Mouse (Mus musculus) adrenal gland, postnatal 25 days (tissue): ENCODE measurements around the gene 2310011J03Rik. TPM values are rescaled to one million over a fixed set of nuclear protein-coding genes. Genes with fewer than 3 reads are reported as not detected.

Source experiments
- DNase-seq: peaks from one replicate; pipeline ENCODE4 v3.0.0; 2021; ENCODE audit warnings: mixed read lengths
- microRNA-seq, 2 experiments: library from miRNA; unstranded; fragments of <30 nt; microRNA quantifications; one replicate each; pipeline ENCODE4 v1.2.0; 2021
- total RNA-seq: library from RNA; stranded (reverse); gene quantifications from 2 replicates; pipeline ENCODE4 v1.2.3, GENCODE M21; 2021

Gene 2310011J03Rik
- total RNA-seq, 1 experiment from 2014 or later, result 33.5 TPM

DNA sequence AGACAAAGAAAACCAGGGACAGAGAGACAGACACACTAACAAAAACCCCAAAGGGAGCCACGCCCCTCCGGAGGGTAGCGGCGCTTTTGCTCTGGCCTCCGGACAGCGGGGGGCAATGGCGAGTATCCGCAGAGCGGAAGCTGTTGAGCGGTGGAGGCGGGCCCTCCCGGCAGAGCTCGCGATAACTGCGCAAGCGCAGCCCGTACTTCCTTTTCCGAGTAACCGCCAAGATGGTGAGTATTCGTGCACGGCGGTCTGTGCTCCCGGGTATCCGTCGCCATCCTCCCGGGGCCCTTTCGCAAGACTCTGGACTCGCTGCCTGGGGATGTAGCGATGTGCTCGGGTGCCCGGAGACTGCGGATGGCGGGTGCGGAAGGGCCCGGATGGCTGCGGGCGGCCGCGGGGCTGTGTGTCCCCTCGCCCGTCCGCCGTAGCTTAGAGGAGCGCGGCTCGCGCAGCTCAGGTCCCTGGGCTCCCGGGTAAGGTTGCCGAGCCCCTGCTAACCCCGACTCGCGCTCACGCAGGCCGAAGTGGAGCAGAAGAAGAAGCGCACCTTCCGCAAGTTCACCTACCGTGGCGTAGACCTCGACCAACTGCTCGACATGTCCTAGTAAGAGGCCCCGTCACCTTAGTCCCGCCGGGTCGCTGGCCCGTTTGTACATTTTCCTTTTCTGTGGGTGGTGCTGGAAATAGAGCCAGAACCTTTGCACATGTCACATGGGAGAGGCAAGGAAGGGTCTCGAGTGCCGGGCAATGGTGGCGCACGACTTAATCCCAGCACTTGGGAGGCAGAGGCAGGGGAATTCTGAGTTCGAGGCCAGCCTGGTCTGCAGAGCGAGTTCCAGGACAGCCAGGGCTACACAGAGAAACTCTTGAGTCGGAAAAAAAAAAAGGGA, 27.8 kb downstream of the 2310011J03Rik start, which contains the start of gene Rps15:
Gene Rps15 (plus strand): TSS at position 203 of the 896 bp plus-strand sequence.
- peak; percentile 95 for DNase-seq

DNA sequence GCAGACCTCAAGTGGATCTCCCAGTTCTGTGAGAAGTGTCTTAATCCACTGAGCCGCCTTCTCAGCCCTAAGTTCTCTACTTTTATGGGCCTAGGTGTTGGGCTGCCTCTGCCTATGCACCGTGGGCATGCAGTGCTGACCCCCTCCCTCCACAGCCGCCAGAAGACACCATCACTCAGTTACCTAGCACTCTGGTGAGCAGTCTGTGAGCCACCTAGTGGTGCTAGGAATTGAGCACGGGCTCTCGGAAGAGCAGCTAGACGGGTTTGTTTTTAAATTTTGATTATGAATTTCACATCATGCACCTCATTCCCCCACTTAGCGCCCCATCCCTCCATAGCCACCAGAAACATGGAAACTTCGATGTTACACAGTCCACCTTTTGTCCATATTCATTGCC, 31.7 kb downstream of the 2310011J03Rik start:
- DNase-seq, result no peak

DNA sequence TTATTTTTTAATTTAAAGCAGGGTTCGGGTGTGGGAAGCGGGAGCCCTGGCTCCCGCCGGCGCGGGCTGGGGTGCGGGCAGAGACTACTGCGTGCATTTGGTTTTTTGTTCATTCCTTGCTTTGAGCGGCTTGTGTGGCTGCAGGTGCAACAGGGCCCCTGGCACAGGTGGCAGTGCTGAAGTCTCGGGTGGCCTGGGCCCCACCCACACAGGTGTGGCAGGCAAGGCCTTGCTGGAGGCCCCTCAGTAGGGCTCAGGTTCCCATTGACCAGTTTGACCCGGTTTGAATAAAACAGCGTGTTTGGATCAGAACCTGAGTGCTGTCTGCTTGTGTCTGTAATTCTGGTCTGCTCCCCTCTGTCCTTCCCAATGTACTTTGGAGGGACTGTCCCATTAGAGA, 32.2 kb downstream of the 2310011J03Rik start:
- DNase-seq, result no peak

DNA sequence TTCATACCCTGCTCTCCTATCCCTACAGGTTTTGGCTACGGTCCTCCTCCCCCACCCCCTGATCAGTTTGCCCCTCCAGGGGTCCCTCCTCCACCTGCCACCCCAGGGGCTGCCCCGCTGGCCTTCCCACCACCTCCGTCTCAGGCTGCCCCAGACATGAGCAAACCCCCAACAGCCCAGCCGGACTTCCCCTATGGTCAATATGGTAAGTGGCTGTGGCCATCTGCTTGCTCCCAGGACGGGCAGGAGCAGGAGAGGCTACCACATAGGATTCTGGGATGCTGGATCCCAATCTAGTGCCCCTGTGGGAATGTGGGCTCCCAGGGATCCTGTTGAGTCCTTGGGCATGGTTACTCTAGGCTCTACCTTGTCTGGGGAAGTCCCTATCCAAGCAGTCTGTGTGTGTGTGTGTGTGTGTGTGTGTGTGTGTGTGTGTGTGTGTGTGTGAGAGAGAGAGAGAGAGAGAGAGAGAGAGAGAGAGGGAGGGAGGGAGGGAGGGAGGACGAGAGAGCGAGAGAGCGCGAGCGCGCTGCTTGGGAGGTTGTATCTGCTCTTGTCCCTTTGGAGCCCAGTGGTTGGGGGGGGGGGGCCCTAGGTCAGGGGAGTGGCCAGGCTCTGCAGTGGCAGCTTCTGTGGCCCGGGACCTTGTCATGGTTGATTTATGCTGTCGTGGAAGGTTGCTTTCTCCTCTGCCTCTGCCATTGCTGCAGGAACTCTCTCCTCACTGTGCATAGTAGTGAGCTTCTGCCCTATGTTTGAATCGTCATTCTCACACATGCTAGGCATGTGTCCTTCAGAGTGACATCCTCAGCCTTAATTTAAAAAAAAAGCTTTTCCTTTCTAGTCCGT, 34.9 kb downstream of the 2310011J03Rik start:
- peak; percentile 56 for DNase-seq

DNA sequence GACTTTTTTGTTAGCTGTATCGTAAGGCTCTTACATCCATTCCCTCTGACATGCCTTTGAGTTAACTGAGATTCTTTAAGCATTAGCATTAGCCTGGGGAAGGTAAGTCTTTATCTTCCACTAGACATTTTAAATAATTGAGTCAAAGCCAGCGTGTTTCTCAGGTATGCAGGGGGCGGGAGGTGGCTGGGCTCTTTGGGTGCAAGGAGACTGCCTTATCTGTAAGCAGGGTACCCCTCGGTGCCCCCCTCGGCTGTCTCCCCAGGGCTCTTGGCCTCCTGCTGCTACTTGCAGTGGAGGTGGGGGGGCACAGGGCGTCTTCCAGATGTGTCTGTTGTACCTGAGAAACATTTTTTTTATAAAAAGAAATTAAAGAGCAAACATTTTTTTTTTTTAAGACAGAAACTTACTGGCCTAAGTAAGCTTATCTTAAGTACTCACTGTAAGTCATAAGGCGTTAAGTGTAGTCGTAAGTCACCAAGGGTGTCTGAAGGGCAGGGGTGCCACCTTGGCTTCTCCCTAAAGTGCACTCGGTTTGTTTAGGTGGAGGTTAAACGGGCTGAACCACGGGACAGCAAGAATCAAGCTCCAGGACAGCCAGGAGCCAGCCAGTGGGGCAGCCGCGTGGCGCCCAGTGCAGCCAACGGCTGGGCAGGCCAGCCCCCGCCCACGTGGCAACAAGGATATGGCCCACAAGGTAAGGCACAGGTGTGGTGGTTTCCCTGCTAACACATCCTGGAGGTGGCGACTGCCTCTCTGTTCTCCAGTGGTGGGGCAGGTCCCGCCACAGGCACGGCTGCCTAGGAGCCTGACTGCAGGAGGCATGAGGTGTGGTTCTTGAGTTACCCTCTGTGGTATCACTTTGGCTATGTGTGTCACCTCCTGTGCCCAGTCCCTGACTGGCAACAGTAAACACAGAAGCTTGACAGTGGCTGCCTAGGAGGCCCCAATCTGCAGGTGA, 37.6 kb downstream of the 2310011J03Rik start:
- no peak for DNase-seq

DNA sequence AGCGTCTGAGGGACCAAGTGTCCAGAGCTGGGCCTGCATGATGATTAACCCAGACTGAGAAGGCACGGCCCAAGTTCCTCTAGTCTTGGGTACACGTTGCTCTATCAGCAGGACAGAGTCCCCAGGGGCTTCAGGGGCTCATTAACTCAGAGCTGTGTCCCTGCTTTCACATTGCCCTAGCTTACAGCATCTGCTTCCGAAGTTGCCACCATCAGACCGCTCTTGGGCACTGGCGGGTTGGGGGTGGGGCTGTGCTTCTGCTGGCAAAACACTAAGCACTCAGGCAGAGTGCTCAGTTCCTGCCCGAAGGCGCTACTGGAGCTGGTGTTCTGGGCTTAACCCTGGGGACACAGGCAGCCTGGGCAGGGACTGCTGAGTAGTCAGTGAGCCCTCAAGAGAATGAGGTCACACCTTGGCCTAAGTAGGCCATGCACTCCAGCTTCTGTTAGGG, 38.4 kb downstream of the 2310011J03Rik start:
- peak; percentile 59 for DNase-seq

DNA sequence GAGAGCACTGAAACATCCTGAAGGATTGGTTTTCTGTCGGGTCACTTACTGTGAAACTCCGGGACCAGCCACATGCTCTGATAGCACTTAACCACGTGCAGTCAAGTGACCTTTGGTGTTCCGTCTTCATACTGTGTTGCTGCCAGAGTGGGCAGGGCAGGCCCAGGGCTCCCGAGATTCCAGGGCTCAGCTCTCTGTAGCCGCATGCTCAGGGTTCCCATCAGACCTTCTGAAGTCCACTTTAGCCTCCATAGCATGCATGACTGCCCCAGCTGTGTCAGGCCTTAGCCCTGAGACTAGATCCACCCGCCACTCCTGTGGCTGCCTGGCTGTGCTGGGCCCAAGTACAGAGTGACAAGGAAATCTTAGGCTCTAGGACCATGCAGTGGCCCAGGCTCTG, 39.0 kb downstream of the 2310011J03Rik start:
- peak; percentile 49 for DNase-seq

DNA sequence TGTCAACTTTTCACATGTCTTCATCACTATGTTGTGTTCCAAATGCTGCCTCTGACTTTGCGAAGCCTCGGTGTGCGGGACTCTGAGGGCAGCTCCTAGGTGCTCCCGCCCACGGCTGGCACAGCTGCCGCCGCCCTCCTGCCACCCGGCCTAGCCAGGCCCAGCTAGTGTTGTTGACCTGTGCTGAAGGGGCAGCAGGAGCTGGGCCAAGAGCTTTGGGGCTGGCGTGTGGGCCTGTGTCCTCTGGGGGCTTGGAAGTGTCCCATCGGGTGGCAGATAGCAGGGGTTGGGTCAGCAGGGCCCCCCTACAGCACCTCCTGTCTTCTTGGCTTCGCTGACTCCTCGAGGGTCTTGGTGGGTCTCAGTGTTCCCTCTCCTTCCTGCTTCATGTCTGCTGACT, 41.1 kb downstream of the 2310011J03Rik start:
- DNase-seq, result no peak

DNA sequence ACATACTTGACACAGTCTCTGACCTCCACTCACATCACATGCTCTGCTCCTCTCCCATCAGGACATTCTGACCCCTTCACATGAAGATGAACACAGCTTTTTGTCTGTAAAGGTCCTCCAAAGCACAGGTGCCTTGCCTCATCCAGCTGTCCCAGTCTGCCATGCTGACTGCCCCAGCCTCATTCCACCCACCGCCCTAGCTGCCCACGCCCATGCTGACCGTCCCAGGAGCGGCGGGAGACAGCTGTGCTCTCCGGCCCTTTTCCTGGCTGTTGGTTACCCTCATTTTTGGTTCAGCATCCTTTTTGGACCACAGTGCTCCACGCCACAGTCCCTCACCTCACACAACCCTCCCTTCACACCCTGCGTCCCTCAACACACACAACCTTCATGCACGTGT, 41.9 kb downstream of the 2310011J03Rik start:
- DNase-seq, result no peak

DNA sequence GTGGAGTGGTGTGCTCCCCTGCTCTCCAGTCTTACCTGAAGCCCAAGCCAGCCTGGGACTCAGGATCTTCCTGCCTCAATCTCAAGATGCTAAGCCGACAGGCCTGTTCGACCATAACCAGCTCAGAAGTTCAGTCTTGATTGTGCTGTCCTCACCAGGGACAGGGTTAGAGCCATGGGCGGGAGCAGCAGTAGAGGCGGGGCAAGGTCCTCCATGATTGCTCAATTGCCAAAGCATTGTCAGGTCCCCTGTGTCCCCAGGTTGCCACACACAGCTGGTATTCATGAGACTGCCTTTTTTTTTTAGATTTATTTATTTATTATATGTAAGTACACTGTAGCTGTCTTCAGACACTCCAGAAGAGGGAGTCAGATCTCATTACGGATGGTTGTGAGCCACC, 44.1 kb downstream of the 2310011J03Rik start:
- DNase-seq, result no peak

DNA sequence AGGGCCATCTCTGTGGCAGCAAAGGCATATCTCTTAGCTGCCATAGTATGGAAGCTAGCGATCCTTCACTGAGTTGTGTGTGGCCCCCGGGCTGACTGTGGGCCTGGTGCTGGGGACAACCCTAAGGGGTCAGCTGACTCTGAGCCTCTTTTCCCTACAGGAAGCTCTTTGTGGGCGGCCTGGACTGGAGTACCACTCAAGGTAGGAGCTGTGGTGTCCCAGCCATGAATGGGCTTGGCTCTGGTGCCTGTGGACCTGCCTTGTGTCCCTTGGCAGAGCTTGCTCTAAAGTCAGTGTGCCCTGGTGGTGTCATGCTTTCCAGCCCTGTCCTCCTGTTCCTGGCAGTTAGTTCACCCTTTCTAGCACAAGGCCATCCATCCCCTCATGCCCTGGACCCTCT, 46.5 kb downstream of the 2310011J03Rik start:
- DNase-seq, result no peak

DNA sequence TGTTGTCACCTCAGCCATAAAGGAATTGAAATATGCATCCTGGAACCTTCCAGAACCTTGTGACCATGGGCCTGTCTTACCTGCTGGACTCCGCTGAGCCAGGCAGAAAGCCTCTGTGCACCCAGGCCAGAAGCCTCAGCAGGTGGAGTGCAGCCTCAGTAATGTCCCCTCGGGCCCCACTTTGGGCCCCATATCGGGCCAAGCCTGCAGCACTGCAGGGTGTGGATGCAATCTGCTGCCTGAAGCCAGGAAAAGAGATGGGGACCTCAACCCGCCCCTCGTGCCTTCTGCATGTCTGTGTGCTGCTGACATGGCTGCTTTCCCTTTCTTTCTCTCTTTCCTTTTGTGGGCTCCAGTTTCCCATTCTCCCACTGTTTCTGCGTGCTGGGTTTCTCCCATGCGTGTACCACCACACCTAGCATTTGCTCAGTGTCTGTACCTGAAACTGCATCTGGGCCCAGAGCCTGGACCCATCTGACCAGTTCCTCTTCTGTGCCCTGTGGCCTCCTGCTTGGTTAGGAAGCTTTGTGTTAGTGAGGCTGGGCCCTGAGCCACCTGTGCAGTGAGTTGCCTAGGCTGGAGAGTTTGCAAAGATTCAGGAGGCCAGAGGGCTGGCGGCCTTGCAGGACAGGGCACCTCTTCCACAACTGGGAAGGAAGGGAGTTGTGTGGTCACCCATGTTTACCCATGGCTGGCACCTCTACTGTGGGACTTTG, 48.3 kb downstream of the 2310011J03Rik start:
- DNase-seq, result no peak

DNA sequence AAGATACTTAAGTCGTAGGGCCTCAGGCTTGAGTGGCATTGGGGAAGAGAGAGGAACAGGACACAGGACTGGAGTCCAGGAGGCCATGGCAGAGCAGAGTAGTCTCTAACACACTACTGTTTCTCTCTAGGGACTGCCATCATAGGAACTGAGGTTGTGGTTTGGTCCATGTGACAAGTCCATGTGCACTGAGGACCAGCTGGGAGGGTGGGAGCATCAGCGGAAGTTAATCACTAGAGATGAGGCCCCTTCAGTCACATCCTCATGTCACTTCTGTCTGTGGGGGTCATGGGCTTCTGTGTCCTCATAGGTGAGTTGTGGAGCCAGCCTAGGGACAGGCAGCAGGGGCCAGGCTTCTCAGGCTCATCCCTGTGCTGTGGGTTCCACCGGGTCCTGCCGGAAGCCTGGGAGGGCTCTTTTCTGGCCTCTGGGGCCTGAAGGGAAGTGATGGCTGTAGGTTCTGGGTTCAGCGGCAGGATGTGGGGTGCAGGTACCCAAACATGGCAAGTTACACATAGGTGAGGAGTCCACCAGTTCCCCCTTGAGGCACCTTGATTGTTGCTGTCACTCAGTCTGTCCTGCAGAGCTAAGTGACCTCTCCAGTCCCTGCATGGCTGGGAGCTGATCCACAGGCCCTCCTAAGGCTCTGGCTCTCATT, 49.0 kb downstream of the 2310011J03Rik start:
- DNase-seq, result no peak

DNA sequence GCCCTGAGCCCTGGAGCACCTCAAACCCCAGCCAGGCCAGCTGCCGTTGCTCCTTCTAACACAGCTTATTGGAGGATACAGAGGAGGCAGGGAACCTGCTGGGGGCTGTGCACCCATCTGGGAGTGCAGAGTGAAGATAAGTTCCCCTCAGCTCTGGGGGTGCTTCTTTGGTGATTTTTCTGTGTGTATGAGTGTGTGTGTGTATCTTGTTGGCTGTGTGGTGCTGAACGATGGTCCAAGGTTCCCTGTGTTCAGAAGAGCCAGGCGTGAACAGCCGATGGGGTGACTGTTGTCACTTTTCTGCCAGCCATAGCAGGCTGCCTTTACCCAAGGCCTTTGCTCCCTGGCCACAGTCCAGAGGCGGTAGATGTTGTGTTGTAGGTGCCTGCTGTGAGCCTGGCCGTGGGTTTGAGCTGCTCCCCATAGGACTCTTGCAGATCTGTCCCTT, 49.6 kb downstream of the 2310011J03Rik start:
- peak; percentile 61 for DNase-seq

DNA sequence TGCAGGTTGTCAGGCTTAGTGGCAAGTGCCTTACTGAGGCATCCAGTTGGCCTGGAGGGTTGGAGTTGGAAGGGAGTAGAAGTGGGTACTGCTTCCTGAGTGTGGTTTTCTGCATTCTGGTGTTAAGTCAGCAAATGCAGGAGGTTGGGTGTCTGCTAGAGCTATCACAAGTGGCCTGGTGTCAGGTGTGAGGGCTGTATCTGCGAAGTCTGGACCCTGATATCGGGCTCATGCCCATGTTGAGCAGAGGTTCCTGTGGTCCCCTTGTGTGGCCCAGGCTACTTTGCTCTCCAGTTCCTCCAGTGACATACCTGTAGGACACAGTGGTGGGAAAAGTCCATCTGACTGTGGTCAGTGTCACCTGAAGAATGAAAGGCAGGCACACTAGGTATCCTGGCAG, 50.2 kb downstream of the 2310011J03Rik start:
- no peak for DNase-seq

Small RNA genes lying within 50 kb of the gene (microRNA-seq; reads per million reads assigned to microRNA genes)
- 0 to 0.34 reads per million in 2 experiments for gene Mir6911

Other genes with a start within 250 kb of the 2310011J03Rik start
- gene Sbno2, start 215.0 kb downstream of the 2310011J03Rik start, total RNA-seq, result 66.1 and 73.2 TPM in 2 replicates
- gene Stk11, start 204.7 kb downstream of the 2310011J03Rik start, total RNA-seq, result 154 TPM in 2 replicates
- 460 and 592 TPM in 2 replicates for gene Atp5d, start 181.9 kb downstream of the 2310011J03Rik start, total RNA-seq
- gene Cbarp, start 179.7 kb downstream of the 2310011J03Rik start, total RNA-seq, result 45.4 and 67.9 TPM in 2 replicates
- gene Midn, start 172.3 kb downstream of the 2310011J03Rik start, total RNA-seq, result 74.1 and 97.4 TPM in 2 replicates
- gene Cirbp, start 154.6 kb downstream of the 2310011J03Rik start, total RNA-seq, result 49.9 and 142 TPM in 2 replicates
- gene 1600002K03Rik, start 147.6 kb downstream of the 2310011J03Rik start, total RNA-seq, result 15.6 and 16.7 TPM in 2 replicates
- gene Efna2, start 141.1 kb downstream of the 2310011J03Rik start, total RNA-seq, result 2.7 and 5.2 TPM in 2 replicates
- gene Mum1, start 94.1 kb downstream of the 2310011J03Rik start, total RNA-seq, result 23.4 and 37.9 TPM in 2 replicates
- gene Ndufs7, start 71.4 kb downstream of the 2310011J03Rik start, total RNA-seq, result 238 and 243 TPM in 2 replicates
- gene Gamt, start 59.5 kb downstream of the 2310011J03Rik start, total RNA-seq, result 326 and 398 TPM in 2 replicates
- 111 and 117 TPM in 2 replicates for gene Dazap1, start 59.1 kb downstream of the 2310011J03Rik start, total RNA-seq
- 1,145 and 1,195 TPM in 2 replicates for gene Rps15, start 28.1 kb downstream of the 2310011J03Rik start, total RNA-seq
- gene Apc2, start 24.6 kb downstream of the 2310011J03Rik start, total RNA-seq, result 1.4 and 3.2 TPM in 2 replicates
- 3.0 and 4.3 TPM in 2 replicates for gene Pcsk4, start 9.0 kb upstream of the 2310011J03Rik start, total RNA-seq
- 8.0 and 12.8 TPM in 2 replicates for gene Reep6, start 9.4 kb upstream of the 2310011J03Rik start, total RNA-seq
- gene Adamtsl5, start 27.9 kb upstream of the 2310011J03Rik start, total RNA-seq, result 8.9 and 10.4 TPM in 2 replicates
- 0.15 TPM in 1 of 2 replicates, not detected in the other for gene Plk5, start 35.9 kb upstream of the 2310011J03Rik start, total RNA-seq
- gene Mex3d, start 67.1 kb upstream of the 2310011J03Rik start, total RNA-seq, result 18.3 and 21.7 TPM in 2 replicates
- gene Mbd3, start 79.0 kb upstream of the 2310011J03Rik start, total RNA-seq, result 127 and 139 TPM in 2 replicates
- 728 and 779 TPM in 2 replicates for gene Uqcr11, start 86.3 kb upstream of the 2310011J03Rik start, total RNA-seq
- 63.1 and 84.1 TPM in 2 replicates for gene Tcf3, start 113.1 kb upstream of the 2310011J03Rik start, total RNA-seq
- not detected in 2 replicates for gene Onecut3, start 174.3 kb upstream of the 2310011J03Rik start, total RNA-seq
- gene Atp8b3, start 218.6 kb upstream of the 2310011J03Rik start, total RNA-seq, result 0.29 and 0.64 TPM in 2 replicates
- 57.4 and 63.5 TPM in 2 replicates for gene Rexo1, start 241.0 kb upstream of the 2310011J03Rik start, total RNA-seq